Mouse (Mus musculus): Measurements from ENCODE around the gene Chn2. TPM values are rescaled to one million over a fixed set of nuclear protein-coding genes. Genes with fewer than 3 reads are reported as not detected.

The Chn2 gene
- total and polyA plus RNA-seq, 3 experiments, result not detected

DNA sequence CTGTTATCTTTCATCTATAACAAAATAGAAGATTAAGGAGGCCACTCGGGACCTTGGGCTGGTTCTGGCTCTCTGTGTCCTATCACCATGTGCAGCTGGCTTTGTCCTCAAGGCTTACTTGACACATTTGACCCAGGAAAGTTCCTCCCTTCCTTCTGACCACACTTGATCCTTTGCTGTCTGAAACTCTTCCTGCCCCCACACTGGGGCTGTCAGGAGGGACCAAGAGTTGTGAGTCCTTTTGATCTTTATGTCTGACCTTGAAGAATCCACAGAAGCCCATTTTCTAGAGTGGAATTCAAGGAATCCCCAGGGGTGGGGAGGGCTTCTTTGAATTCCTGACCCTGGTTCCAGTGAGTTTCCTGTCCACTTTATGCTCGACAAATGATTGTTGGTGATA is 21.3 kb upstream of the Chn2 start:
- DNase-seq (ENCODE audit: low read depth, low spot score), result no peak
- no peak for TF ChIP-seq CHD2 (IDR thresholded peaks at IDR 0.05; ENCODE audit: low read length)
- no peak for TF ChIP-seq ELF1 (IDR thresholded peaks at IDR 0.05; ENCODE audit: low read depth, low read length)
- TF ChIP-seq TAL1 (IDR thresholded peaks at IDR 0.05; ENCODE audit: low read length), result no peak
- no peak for TF ChIP-seq ZMIZ1 (IDR thresholded peaks at IDR 0.05; ENCODE audit: low read depth, low read length)
- TF ChIP-seq BHLHE40 (IDR thresholded peaks at IDR 0.05; ENCODE audit: borderline replicate concordance, low read depth, low read length), result no peak
- TF ChIP-seq GATA1 (IDR thresholded peaks at IDR 0.05; ENCODE audit: low read depth, low read length), result no peak
- TF ChIP-seq ZNF384 (IDR thresholded peaks at IDR 0.05; ENCODE audit: low read depth, low read length), result no peak
- no peak for TF ChIP-seq JUND (IDR thresholded peaks at IDR 0.05; ENCODE audit: low read depth, low read length)
- TF ChIP-seq HCFC1 (IDR thresholded peaks at IDR 0.05; ENCODE audit: low read depth, low read length), result no peak
- TF ChIP-seq NELFE (IDR thresholded peaks at IDR 0.05; ENCODE audit: low read depth, low read length), result no peak
- no peak for TF ChIP-seq KAT2A (conservative IDR thresholded peaks at IDR 0.05; ENCODE audit: low read depth, low read length)
- no peak for TF ChIP-seq GABPA (IDR thresholded peaks at IDR 0.05; ENCODE audit: low read depth, low read length)
- no peak for TF ChIP-seq MXI1 (IDR thresholded peaks at IDR 0.05; ENCODE audit: low read depth, low read length)
- TF ChIP-seq MYC (IDR thresholded peaks at IDR 0.05; ENCODE audit: low read depth, low read length), result no peak
- no peak for TF ChIP-seq POLR2A (IDR thresholded peaks at IDR 0.05; ENCODE audit: control insufficient read depth in 1 of 2, insufficient read depth in 1 of 2, low read depth in 1 of 2, low read length in 2 of 2, poor library complexity in 1 of 2)
- no peak for TF ChIP-seq NRF1 (IDR thresholded peaks at IDR 0.05; ENCODE audit: insufficient read depth, low read depth, low read length, poor library complexity, severe bottlenecking)
- no peaks in the 10 kb centered on the region for H3K27me3 ChIP-seq (ENCODE audit: control insufficient read depth in 1 of 2, insufficient read depth in 2 of 2, low read length in 2 of 2)
- H3K9ac ChIP-seq (ENCODE audit: control insufficient read depth, low read depth, low read length, poor library complexity, severe bottlenecking), result no peak overlapping the region
- no peaks in the 10 kb centered on the region for H3K79me2 ChIP-seq (ENCODE audit: control insufficient read depth, insufficient read depth, low read length, poor library complexity)
- no peak overlapping the region for H3K27ac ChIP-seq (ENCODE audit: control insufficient read depth, low read depth, low read length)
- no peaks in the 10 kb centered on the region for H3K4me1 ChIP-seq (ENCODE audit: control insufficient read depth in 1 of 2, insufficient read depth in 2 of 2, low read length in 2 of 2)
- H3K9me3 ChIP-seq (replicated peaks; ENCODE audit: insufficient read depth, low read length), result no peaks in the 10 kb centered on the region
- no peaks in the 10 kb centered on the region for H3K36me3 ChIP-seq (ENCODE audit: control insufficient read depth in 1 of 2, insufficient read depth in 2 of 2, low read length in 2 of 2)
- no peak overlapping the region for H3K4me3 ChIP-seq (ENCODE audit: control insufficient read depth in 1 of 2, insufficient read depth in 1 of 2, low read depth in 2 of 2, low read length in 2 of 2)

DNA sequence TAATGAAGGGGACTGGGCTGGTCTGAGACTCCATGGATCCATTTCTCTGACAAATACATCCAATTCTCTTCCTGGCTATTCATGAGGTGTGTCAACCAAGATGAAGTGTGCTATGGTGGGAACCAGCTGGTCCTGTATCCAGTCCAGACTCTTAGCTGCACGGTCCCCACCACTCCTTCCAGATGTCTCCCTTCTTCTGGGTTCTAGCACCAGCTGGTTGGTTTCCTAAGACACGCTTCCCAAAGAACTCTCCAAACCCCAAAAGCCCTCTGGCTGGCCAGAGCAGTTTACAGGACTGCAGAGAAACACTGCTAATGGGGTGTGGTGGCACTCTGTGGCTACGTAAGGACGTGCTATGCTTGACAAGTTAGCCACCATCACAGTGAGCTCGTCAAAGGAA is 20.5 kb upstream of the Chn2 start:
- Histone ChIP-seq H3K4me3 (ENCODE audit: control insufficient read depth in 1 of 2, insufficient read depth in 1 of 2, low read depth in 2 of 2, low read length in 2 of 2) (no peak overlapping the region), H3K9ac (ENCODE audit: control insufficient read depth, low read depth, low read length, poor library complexity, severe bottlenecking) (no peak overlapping the region), H3K79me2 (ENCODE audit: control insufficient read depth, insufficient read depth, low read length, poor library complexity) (no peaks in the 10 kb centered on the region), H3K9me3 (replicated peaks; ENCODE audit: insufficient read depth, low read length) (no peaks in the 10 kb centered on the region), H3K27me3 (ENCODE audit: control insufficient read depth in 1 of 2, insufficient read depth in 2 of 2, low read length in 2 of 2) (no peaks in the 10 kb centered on the region), H3K4me1 (ENCODE audit: control insufficient read depth in 1 of 2, insufficient read depth in 2 of 2, low read length in 2 of 2) (no peaks in the 10 kb centered on the region), H3K36me3 (ENCODE audit: control insufficient read depth in 1 of 2, insufficient read depth in 2 of 2, low read length in 2 of 2) (no peaks in the 10 kb centered on the region), H3K27ac (ENCODE audit: control insufficient read depth, low read depth, low read length) (no peak overlapping the region)
- no peak for DNase-seq (ENCODE audit: low read depth, low spot score)
- TF ChIP-seq HCFC1 (IDR thresholded peaks at IDR 0.05; ENCODE audit: low read depth, low read length) (no peak), MEF2A (IDR thresholded peaks at IDR 0.05; ENCODE audit: extremely low read depth, insufficient replicate concordance, low read depth, low read length, poor library complexity, severe bottlenecking) (no peak), JUND (IDR thresholded peaks at IDR 0.05; ENCODE audit: low read depth, low read length) (no peak), GABPA (IDR thresholded peaks at IDR 0.05; ENCODE audit: low read depth, low read length) (no peak), CHD2 (IDR thresholded peaks at IDR 0.05; ENCODE audit: low read length) (no peak), BHLHE40 (IDR thresholded peaks at IDR 0.05; ENCODE audit: borderline replicate concordance, low read depth, low read length) (no peak), ZNF384 (IDR thresholded peaks at IDR 0.05; ENCODE audit: low read depth, low read length) (no peak), ETS1 (IDR thresholded peaks at IDR 0.05; ENCODE audit: low read depth, low read length) (no peak), MAX (IDR thresholded peaks at IDR 0.05; ENCODE audit: low read length) (no peak), EP300 (IDR thresholded peaks at IDR 0.05; ENCODE audit: low read depth in 1 of 2, low read length in 2 of 2) (no peak)
